Mouse (Mus musculus): ENCODE measurements at regions not wholly inside any gene's neighbourhood (a gene's known extent, or its start where the extent isn't known, plus 50 kb on each side); places are given as distances from the start of the nearest gene placed in this dataset.

DNA sequence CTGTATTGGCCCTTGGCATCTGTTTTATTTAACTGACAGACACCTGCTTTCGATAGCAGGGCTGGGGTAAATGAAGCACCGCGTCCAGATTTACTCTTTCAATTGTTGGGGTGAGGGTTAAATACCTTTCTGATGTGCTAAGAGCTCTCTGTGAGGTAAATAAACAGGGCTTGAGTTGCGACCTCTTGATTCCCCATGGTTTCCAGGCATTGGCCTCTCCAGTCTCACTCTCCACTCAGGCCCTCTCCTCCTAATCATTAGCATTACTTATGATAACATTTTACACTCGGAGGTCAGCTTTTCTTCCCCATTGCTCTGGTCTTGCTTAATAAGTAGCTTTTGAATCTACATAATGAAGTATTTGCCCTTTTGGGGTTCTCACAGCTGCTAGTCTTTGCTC, 88.9 kb upstream of the Med13l start:
- no peak for ATAC-seq (ENCODE audit: low read depth)
- Histone ChIP-seq H3K4me1 (ENCODE audit: control insufficient read depth, insufficient read depth, low read length) (no peaks in the 10 kb centered on the region), H3K4me2 (ENCODE audit: low read depth, low read length) (no peak overlapping the region), H3K27ac (ENCODE audit: low read depth, low read length) (no peak overlapping the region), H3K9me3 (ENCODE audit: control insufficient read depth, low read length) (no peaks in the 10 kb centered on the region), H3K4me3 (ENCODE audit: low read depth, low read length) (no peak overlapping the region), H3K27me3 (ENCODE audit: control insufficient read depth, insufficient read depth, low read length) (no peaks in the 10 kb centered on the region), H3K36me3 (ENCODE audit: control insufficient read depth, insufficient read depth, low read length) (no peaks in the 10 kb centered on the region), H3K9ac (replicated peaks; ENCODE audit: low read depth, low read length) (no peak overlapping the region)
- 58% methylated on average over 5 of the region's 5 CpGs for WGBS

GRCm38 (mm10) chr5:118472291-118472690, 88.2 kb upstream of the Med13l start:
- Histone ChIP-seq H3K9ac (replicated peaks; ENCODE audit: low read depth, low read length) (no peak overlapping the region), H3K4me1 (ENCODE audit: control insufficient read depth, insufficient read depth, low read length) (no peaks in the 10 kb centered on the region), H3K27ac (ENCODE audit: low read depth, low read length) (no peak overlapping the region), H3K4me3 (ENCODE audit: low read depth, low read length) (no peak overlapping the region), H3K9me3 (ENCODE audit: control insufficient read depth, low read length) (no peaks in the 10 kb centered on the region), H3K27me3 (ENCODE audit: control insufficient read depth, insufficient read depth, low read length) (no peaks in the 10 kb centered on the region), H3K36me3 (ENCODE audit: control insufficient read depth, insufficient read depth, low read length) (no peaks in the 10 kb centered on the region), H3K4me2 (ENCODE audit: low read depth, low read length) (no peak overlapping the region)
- ATAC-seq (ENCODE audit: low read depth): no peak
- 85% methylated on average over 10 of the region's 10 CpGs for WGBS

GRCm38 (mm10) chr5:118473128-118473730, 87.2 kb upstream of the Med13l start:
- Histone ChIP-seq H3K4me2 (ENCODE audit: low read depth, low read length) (no peak overlapping the region), H3K27me3 (ENCODE audit: control insufficient read depth, insufficient read depth, low read length) (no peaks in the 10 kb centered on the region), H3K4me3 (ENCODE audit: low read depth, low read length) (no peak overlapping the region), H3K9ac (replicated peaks; ENCODE audit: low read depth, low read length) (no peak overlapping the region), H3K9me3 (ENCODE audit: control insufficient read depth, low read length) (no peaks in the 10 kb centered on the region), H3K4me1 (ENCODE audit: control insufficient read depth, insufficient read depth, low read length) (no peaks in the 10 kb centered on the region), H3K36me3 (ENCODE audit: control insufficient read depth, insufficient read depth, low read length) (no peaks in the 10 kb centered on the region), H3K27ac (ENCODE audit: low read depth, low read length) (no peak overlapping the region)
- 45% methylated on average over 5 of the region's 5 CpGs for WGBS
- ATAC-seq (ENCODE audit: low read depth): no peak

DNA sequence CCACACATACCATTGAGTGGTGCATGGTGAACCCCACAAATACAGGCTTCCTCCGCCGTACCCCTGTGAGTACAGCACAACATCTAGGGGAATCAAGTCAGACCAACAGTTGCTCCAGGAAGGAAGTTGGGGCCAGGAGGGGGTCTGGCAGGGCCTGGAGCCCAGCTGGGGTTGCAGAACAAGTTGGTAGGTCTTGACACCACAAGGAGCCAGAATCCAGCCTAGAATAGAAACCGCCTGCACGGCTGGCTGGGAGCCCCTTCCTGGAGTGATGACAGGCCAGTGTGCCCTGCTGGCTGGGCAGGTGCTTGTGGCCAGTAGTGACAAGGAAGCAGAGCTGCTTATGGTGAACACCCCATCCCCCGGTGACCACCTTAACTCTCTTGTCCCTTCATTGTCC, 83.9 kb upstream of the Med13l start:
- Histone ChIP-seq H3K4me2 (ENCODE audit: low read depth, low read length) (no peak overlapping the region), H3K9me3 (ENCODE audit: control insufficient read depth, low read length) (no peaks in the 10 kb centered on the region), H3K4me3 (ENCODE audit: low read depth, low read length) (no peak overlapping the region), H3K9ac (replicated peaks; ENCODE audit: low read depth, low read length) (no peak overlapping the region), H3K27ac (ENCODE audit: low read depth, low read length) (no peak overlapping the region), H3K4me1 (ENCODE audit: control insufficient read depth, insufficient read depth, low read length) (no peaks in the 10 kb centered on the region), H3K27me3 (ENCODE audit: control insufficient read depth, insufficient read depth, low read length) (no peaks in the 10 kb centered on the region), H3K36me3 (ENCODE audit: control insufficient read depth, insufficient read depth, low read length) (no peaks in the 10 kb centered on the region)
- ATAC-seq (ENCODE audit: low read depth): no peak
- 91% methylated on average over 5 of the region's 5 CpGs for WGBS

GRCm38 (mm10) chr5:118477131-118478119, 83.1 kb upstream of the Med13l start:
- peak overlapping the region; percentile 55 for H3K4me2 ChIP-seq (ENCODE audit: low read depth, low read length)
- no peak for ATAC-seq (ENCODE audit: low read depth)
- no peaks in the 10 kb centered on the region for H3K9me3 ChIP-seq (ENCODE audit: control insufficient read depth, low read length)
- H3K27ac ChIP-seq (ENCODE audit: low read depth, low read length): no peak overlapping the region
- WGBS: 58% methylated on average over 19 of the region's 19 CpGs
- no peaks in the 10 kb centered on the region for H3K27me3 ChIP-seq (ENCODE audit: control insufficient read depth, insufficient read depth, low read length)
- no peak overlapping the region for H3K9ac ChIP-seq (replicated peaks; ENCODE audit: low read depth, low read length)
- H3K36me3 ChIP-seq (ENCODE audit: control insufficient read depth, insufficient read depth, low read length): no peaks in the 10 kb centered on the region
- H3K4me3 ChIP-seq (ENCODE audit: low read depth, low read length): peak overlapping the region; percentile 22; the same call in 1 of the 2 replicates
- no peaks in the 10 kb centered on the region for H3K4me1 ChIP-seq (ENCODE audit: control insufficient read depth, insufficient read depth, low read length)

DNA sequence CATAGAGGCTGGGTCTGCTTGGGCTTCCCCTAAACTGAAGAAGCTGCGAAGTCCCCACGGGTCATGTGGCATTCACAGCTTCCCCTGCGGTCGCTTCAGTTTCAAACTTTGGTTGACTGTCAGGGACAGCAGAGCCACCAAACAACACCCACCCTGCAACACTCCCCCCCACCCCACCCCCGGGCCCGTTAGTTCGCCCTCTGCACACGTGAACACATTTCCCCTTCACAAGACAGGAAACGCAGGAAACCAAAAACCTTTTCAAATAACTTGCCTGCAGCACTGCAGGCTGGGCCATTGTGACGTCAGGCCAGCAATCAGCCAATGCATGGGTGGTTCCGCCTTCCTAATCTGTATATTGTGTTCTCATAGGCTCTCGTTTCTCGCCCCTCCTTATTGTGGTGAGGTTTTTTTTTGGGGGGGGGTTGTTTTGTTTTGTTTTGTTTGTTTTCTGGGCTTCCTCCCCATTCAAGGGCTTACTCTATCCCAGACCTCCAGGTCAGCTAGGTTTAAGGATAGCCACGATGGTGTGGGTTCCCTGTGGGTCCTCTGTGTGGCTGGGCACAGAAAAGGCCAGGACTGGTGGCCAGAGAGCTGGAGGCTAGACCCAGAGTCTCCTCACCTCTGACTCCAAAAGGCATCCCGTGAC, 82.2 kb upstream of the Med13l start:
- peak overlapping the region; percentile 34; the same call in 1 of the 2 replicates for H3K9ac ChIP-seq (replicated peaks; ENCODE audit: low read depth, low read length)
- ATAC-seq (ENCODE audit: low read depth): peak; percentile 92
- H3K4me3 ChIP-seq (ENCODE audit: low read depth, low read length): peak overlapping the region; percentile 22; the same call in 1 of the 2 replicates
- H3K27ac ChIP-seq (ENCODE audit: low read depth, low read length): no peak overlapping the region
- H3K4me1 ChIP-seq (ENCODE audit: control insufficient read depth, insufficient read depth, low read length): no peaks in the 10 kb centered on the region
- WGBS: 5% methylated on average over 15 of the region's 15 CpGs
- H3K4me2 ChIP-seq (ENCODE audit: low read depth, low read length): peak overlapping the region; percentile 55
- H3K9me3 ChIP-seq (ENCODE audit: control insufficient read depth, low read length): no peaks in the 10 kb centered on the region
- no peaks in the 10 kb centered on the region for H3K36me3 ChIP-seq (ENCODE audit: control insufficient read depth, insufficient read depth, low read length)
- H3K27me3 ChIP-seq (ENCODE audit: control insufficient read depth, insufficient read depth, low read length): no peaks in the 10 kb centered on the region

GRCm38 (mm10) chr5:118480000-118480399, 80.5 kb upstream of the Med13l start:
- ATAC-seq (ENCODE audit: low read depth): no peak
- H3K4me1 ChIP-seq (ENCODE audit: control insufficient read depth, insufficient read depth, low read length): no peaks in the 10 kb centered on the region
- H3K4me3 ChIP-seq (ENCODE audit: low read depth, low read length): no peak overlapping the region
- H3K4me2 ChIP-seq (ENCODE audit: low read depth, low read length): no peak overlapping the region
- no peaks in the 10 kb centered on the region for H3K27me3 ChIP-seq (ENCODE audit: control insufficient read depth, insufficient read depth, low read length)
- 85% methylated on average over 5 of the region's 5 CpGs for WGBS
- H3K36me3 ChIP-seq (ENCODE audit: control insufficient read depth, insufficient read depth, low read length): no peaks in the 10 kb centered on the region
- no peak overlapping the region for H3K27ac ChIP-seq (ENCODE audit: low read depth, low read length)
- H3K9ac ChIP-seq (replicated peaks; ENCODE audit: low read depth, low read length): no peak overlapping the region
- no peaks in the 10 kb centered on the region for H3K9me3 ChIP-seq (ENCODE audit: control insufficient read depth, low read length)

GRCm38 (mm10) chr5:118480965-118481793, 79.3 kb upstream of the Med13l start:
- ATAC-seq (ENCODE audit: low read depth): no peak
- H3K4me3 ChIP-seq (ENCODE audit: low read depth, low read length): no peak overlapping the region

More at GRCm38 (mm10) chr5:118480965-118481793, 79.3 kb upstream of the Med13l start:
- 74% methylated on average over 9 of the region's 10 CpGs for whole genome bisulfite sequencing
- Histone ChIP-seq H3K27ac (ENCODE audit: low read depth, low read length) (no peak overlapping the region), H3K4me1 (ENCODE audit: control insufficient read depth, insufficient read depth, low read length) (no peaks in the 10 kb centered on the region), H3K9me3 (ENCODE audit: control insufficient read depth, low read length) (no peaks in the 10 kb centered on the region), H3K9ac (replicated peaks; ENCODE audit: low read depth, low read length) (no peak overlapping the region), H3K4me2 (ENCODE audit: low read depth, low read length) (no peak overlapping the region), H3K36me3 (ENCODE audit: control insufficient read depth, insufficient read depth, low read length) (no peaks in the 10 kb centered on the region), H3K27me3 (ENCODE audit: control insufficient read depth, insufficient read depth, low read length) (no peaks in the 10 kb centered on the region)
